Mouse (Mus musculus) cerebellum, adult 11 months (tissue): ENCODE measurements around the gene Tex46.
A peak's percentile ranks its signal among the peaks of the same experiment; 100 is the strongest.

ENCODE experiments used
- DNase-seq: peaks from one replicate; pipeline ENCODE4 v3.0.0; 2022

Gene Tex46

GRCm38 (mm10) chr4:136610387-136610856 lies at the start of gene Tex46:
Gene Tex46, plus strand, starts transcription at chr4:136610437.
- no peak for DNase-seq

GRCm38 (mm10) chr4:136562755-136563154 lies 47.5 kb upstream of the Tex46 start:
- peak; percentile 26 for DNase-seq

- DNase-seq: no peak
These were observed 41.6 kb upstream of the Tex46 start for GRCm38 (mm10) chr4:136568629-136569028.

- DNase-seq: no peak
These were observed 40.2 kb upstream of the Tex46 start for GRCm38 (mm10) chr4:136569998-136570397.

- DNase-seq: no peak
These were observed 28.4 kb upstream of the Tex46 start for GRCm38 (mm10) chr4:136581885-136582284.

GRCm38 (mm10) chr4:136587221-136587827 lies 22.9 kb upstream of the Tex46 start:
- DNase-seq: no peak

- DNase-seq: no peak
These were observed 22.2 kb upstream of the Tex46 start for GRCm38 (mm10) chr4:136588003-136588402.

GRCm38 (mm10) chr4:136592111-136592510 lies 18.1 kb upstream of the Tex46 start:
- no peak for DNase-seq

- DNase-seq: no peak
These were observed 16.2 kb upstream of the Tex46 start for GRCm38 (mm10) chr4:136594006-136594405.

- DNase-seq: no peak
These were observed 15.0 kb upstream of the Tex46 start for GRCm38 (mm10) chr4:136595221-136595620.

GRCm38 (mm10) chr4:136598268-136598876 lies 11.9 kb upstream of the Tex46 start:
- no peak for DNase-seq

GRCm38 (mm10) chr4:136599869-136600268 lies 10.4 kb upstream of the Tex46 start:
- no peak for DNase-seq

GRCm38 (mm10) chr4:136600536-136600935 lies 9.7 kb upstream of the Tex46 start:
- DNase-seq: no peak

GRCm38 (mm10) chr4:136601476-136601875 lies 8.8 kb upstream of the Tex46 start:
- peak; percentile 53 for DNase-seq

GRCm38 (mm10) chr4:136602018-136602554 lies 8.2 kb upstream of the Tex46 start:
- DNase-seq: peak; percentile 28

GRCm38 (mm10) chr4:136602568-136602967 lies 7.7 kb upstream of the Tex46 start, which contains the start of gene Kdm1a:
Gene Kdm1a, minus strand, starts transcription at chr4:136602723.
- peak; percentile 94 for DNase-seq

- DNase-seq: no peak
These were observed 4.3 kb upstream of the Tex46 start for GRCm38 (mm10) chr4:136605756-136606485.

- DNase-seq: no peak
These were observed 3.4 kb downstream of the Tex46 start for GRCm38 (mm10) chr4:136613657-136614056.

- peak; percentile 50 for DNase-seq
These were observed 11.1 kb downstream of the Tex46 start for GRCm38 (mm10) chr4:136621336-136621735.

- no peak for DNase-seq
These were observed 11.7 kb downstream of the Tex46 start for GRCm38 (mm10) chr4:136621956-136622355.

- DNase-seq: no peak
These were observed 12.2 kb downstream of the Tex46 start, which contains the start of gene Lactbl1 for GRCm38 (mm10) chr4:136622388-136622787. Gene Lactbl1, plus strand, starts transcription at chr4:136622621.

- no peak for DNase-seq
These were observed 16.4 kb downstream of the Tex46 start for GRCm38 (mm10) chr4:136626590-136626989.

- DNase-seq: no peak
These were observed 21.2 kb downstream of the Tex46 start for GRCm38 (mm10) chr4:136631237-136631994.
